Mouse (Mus musculus) leukemia stem cell, adult 10-12 weeks (primary cell): ENCODE measurements around the gene Gm5862. TPM values are rescaled to one million over a fixed set of nuclear protein-coding genes. Genes with fewer than 3 reads are reported as not detected.

Experiments used
- polyA plus RNA-seq: library from polyadenylated mRNA; stranded (reverse); fragments of >175 nt; gene quantifications from 2 replicates; pipeline ENCODE4 v1.2.3, GENCODE M21; 2012; ENCODE audit warnings: low replicate concordance

Gm5862 gene
- polyA plus RNA-seq = 0.17 TPM in 1 of 2 replicates, not detected in the other

GRCm38 (mm10) chr5:26022816-26023215, at the start of gene Gm5862:
Gene Gm5862, minus strand, starts transcription at chr5:26022916.

GRCm38 (mm10) chr5:26058481-26058880, 35.8 kb upstream of the Gm5862 start, which contains the start of gene Gm7347:
Gene Gm7347, minus strand, starts transcription at chr5:26058581.

GRCm38 (mm10) chr5:26039458-26039857, 16.7 kb upstream of the Gm5862 start, which contains the start of gene Speer4a:
Gene Speer4a, minus strand, starts transcription at chr5:26039558.

GRCm38 (mm10) chr5:26004698-26005097, 18.0 kb downstream of the Gm5862 start, which contains the start of gene Gm1979:
Gene Gm1979, minus strand, starts transcription at chr5:26004798.

GRCm38 (mm10) chr5:25988550-25988949, 34.2 kb downstream of the Gm5862 start, which contains the start of gene Gm21698:
Gene Gm21698, minus strand, starts transcription at chr5:25988650.

GRCm38 (mm10) chr5:25972563-25972962, 50.2 kb downstream of the Gm5862 start, which contains the start of gene Gm21680:
Gene Gm21680, minus strand, starts transcription at chr5:25972663.

Other genes with a start within 250 kb of the Gm5862 start
- gene Gm21663, start 80.5 kb downstream of the Gm5862 start, polyA plus RNA-seq = not detected in 2 replicates
- not detected in 2 replicates for gene Gm21671, start 68.5 kb downstream of the Gm5862 start, polyA plus RNA-seq
- not detected in 2 replicates for gene Gm21680, start 50.3 kb downstream of the Gm5862 start, polyA plus RNA-seq
- gene Gm21698, start 34.3 kb downstream of the Gm5862 start, polyA plus RNA-seq = 0.07 TPM in 1 of 2 replicates, not detected in the other
- not detected in 2 replicates for gene Gm1979, start 18.1 kb downstream of the Gm5862 start, polyA plus RNA-seq
- not detected in 2 replicates for gene Speer4a, start 16.6 kb upstream of the Gm5862 start, polyA plus RNA-seq
- not detected in 2 replicates for gene Gm7347, start 35.7 kb upstream of the Gm5862 start, polyA plus RNA-seq
- gene Gm10471, start 66.4 kb upstream of the Gm5862 start, polyA plus RNA-seq = not detected in 2 replicates
- gene 5031410I06Rik, start 82.4 kb upstream of the Gm5862 start, polyA plus RNA-seq = not detected in 2 replicates
- not detected in 2 replicates for gene Gm10220, start 98.5 kb upstream of the Gm5862 start, polyA plus RNA-seq
- gene Gm7361, start 234.8 kb upstream of the Gm5862 start, polyA plus RNA-seq = not detected in 2 replicates